Mouse (Mus musculus) cerebellum, postnatal 25 days (tissue): ENCODE results near the gene Gm19345.

Source experiments
- DNase-seq, 2 experiments: peaks; one replicate each; pipeline ENCODE4 v3.0.0; 2021; ENCODE audit warnings: mixed read lengths in 2 of 2

Gm19345 gene

DNA sequence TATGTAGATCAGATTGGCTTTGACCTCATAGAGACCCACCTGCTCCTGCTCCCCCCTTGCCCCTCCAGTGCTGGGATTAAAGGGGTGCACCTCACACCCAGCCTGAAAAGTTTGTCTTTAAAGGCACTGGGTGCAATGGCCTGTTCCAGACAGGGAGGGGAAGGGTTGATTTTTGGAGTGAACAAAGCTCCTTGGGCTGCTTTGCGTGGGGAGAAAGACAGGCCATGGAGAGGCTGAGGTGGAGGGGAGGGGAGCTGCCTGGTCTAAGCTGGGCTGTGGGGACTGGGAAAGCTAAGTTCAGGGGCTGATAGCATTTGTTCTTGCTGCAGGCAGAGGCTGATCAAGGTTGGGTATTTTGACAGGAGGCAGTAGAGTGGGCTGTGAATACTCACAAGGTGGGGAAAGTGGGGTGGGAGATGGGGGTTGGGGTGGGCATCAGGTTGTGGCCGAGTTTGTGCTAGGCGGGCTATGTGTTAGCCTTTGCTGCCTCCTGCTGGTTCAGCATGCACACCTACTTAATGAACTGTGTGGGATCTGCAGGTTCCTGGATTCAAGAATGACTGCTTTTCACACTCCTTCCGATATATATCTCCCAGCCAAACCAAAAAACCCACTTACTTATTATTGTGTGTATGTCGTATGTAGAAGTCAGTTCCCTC is 20.3 kb downstream of the Gm19345 start:
- DNase-seq, result no peak

DNA sequence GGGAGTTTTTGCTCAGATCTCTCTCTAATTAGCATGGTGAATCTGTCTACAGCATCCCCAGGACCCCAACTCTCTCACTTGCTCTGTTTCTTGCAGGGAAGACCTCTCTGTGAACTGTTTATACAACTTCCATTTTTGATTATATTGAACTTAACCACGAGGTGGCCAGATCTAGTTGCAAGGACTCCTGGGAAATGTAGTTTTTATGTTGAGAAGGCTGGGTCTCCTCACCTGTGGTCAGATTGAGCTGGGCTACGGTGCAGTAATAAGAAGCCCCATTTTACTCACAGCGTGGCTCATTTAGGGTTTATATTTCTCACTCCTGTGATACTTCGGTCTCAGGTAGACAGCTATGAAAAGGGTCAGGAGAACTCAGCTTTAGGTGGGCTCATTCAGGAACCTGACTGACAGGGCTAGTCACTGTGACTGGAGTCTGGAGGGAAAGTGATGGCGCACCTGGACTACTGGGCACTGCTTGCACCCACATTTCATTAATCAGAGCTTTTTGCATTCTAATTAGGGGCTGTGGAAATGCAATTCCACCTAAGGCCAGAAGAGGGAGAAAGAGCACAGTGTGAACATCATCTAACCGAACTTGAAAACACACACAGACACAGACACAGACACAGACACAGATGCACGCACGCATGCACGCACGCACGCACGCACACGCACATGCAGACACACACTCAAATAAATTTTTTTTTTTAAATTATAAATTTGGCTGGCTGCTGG is 24.3 kb downstream of the Gm19345 start:
- peak in 1 of 2 experiments; percentile 53 for DNase-seq

GRCm38 (mm10) chr7:19876781-19877425 is 25.1 kb downstream of the Gm19345 start:
- DNase-seq, result no peak

GRCm38 (mm10) chr7:19880754-19881153 is 29.0 kb downstream of the Gm19345 start:
- no peak for DNase-seq

- DNase-seq, result no peak
Measured at GRCm38 (mm10) chr7:19887849-19888248, 36.0 kb downstream of the Gm19345 start, which contains the start of gene Ceacam19. TSS of gene Ceacam19 (minus strand) at chr7:19887965.

DNA sequence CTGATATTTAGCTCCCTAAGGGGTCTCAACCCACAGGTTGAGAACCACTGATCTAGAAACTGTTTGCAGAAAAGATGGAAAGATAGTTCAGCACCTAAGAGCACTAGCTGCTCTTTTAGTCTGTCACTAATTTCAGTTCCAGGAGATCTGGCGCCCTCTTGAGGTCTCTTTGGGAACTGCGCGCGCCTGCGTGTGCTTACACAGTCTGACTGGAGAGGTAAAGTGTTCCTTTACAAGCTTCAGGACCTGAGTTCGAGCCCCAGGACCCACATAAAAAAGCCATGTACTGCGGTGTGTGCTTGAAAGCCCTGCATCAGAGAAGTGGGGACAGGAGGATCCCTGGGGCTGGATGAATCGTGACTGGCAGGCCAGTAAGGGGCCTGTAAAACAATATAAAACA is 38.1 kb downstream of the Gm19345 start:
- DNase-seq, result peak in 1 of 2 experiments; percentile 15
